In genomic region chr5:36559106-36559505, GRCm38 (mm10) we compare ENCODE assay signal across 28 mouse cellular contexts. TPM values are rescaled to one million over a fixed set of nuclear protein-coding genes. Genes with fewer than 3 reads are reported as not detected.
A peak's percentile ranks its signal among the peaks of the same experiment; 100 is the strongest.
DNase-seq lines count a peak whose midpoint lies in the region; ATAC-seq and TF ChIP-seq lines count a peak whose summit lies in the region.
"Had no signal": no experiment of that assay in that cellular context is flagged by ENCODE, and none has a peak within 500 bp of the region (broad histone marks: within the 10 kb centered on the region; RNA-seq: fewer than 3 reads in every experiment).

No protein-coding gene starts in this region.

- WGBS in kidney, embryonic 15.5 days = 79% methylated on average over 5 of the region's 5 CpGs
- WGBS in lung, postnatal 0 days = 62% methylated on average over 5 of the region's 5 CpGs
- WGBS in lung, adult 2 months = 67% methylated on average over 5 of the region's 5 CpGs
- 69% methylated on average over 5 of the region's 5 CpGs for WGBS in intestine, embryonic 16.5 days
- 57% methylated on average over 5 of the region's 5 CpGs for WGBS in stomach, postnatal 0 days

- no peak for TF ChIP-seq POLR2A in lung, adult 2 months (IDR thresholded peaks at IDR 0.05; ENCODE audit: borderline replicate concordance, extremely low read depth, low read depth, low read length)

- H3K4me3 ChIP-seq in kidney, embryonic 15.5 days (replicated peaks) = no peak overlapping the region
- no peak overlapping the region for H3K4me3 ChIP-seq in lung, postnatal 0 days (ENCODE audit: low read depth, low read length)
- H3K4me3 ChIP-seq in lung, adult 2 months (replicated peaks; ENCODE audit: extremely low read depth, low read depth, low read length) = no peak overlapping the region
- H3K4me3 ChIP-seq in intestine, embryonic 16.5 days (ENCODE audit: low read length) = no peak overlapping the region
- no peak overlapping the region for H3K4me3 ChIP-seq in stomach, postnatal 0 days (ENCODE audit: low read depth, low read length)
- H3K4me3 ChIP-seq: embryonic facial prominence, embryonic 10.5 days; embryonic facial prominence, embryonic 15.5 days; forebrain, embryonic 13.5 days; hindbrain, embryonic 10.5 days; hindbrain, embryonic 15.5 days; limb, embryonic 13.5 days; liver, embryonic 13.5 days; midbrain, embryonic 13.5 days; neural tube, embryonic 13.5 days had no signal

- no peak overlapping the region for H3K4me2 ChIP-seq in kidney, embryonic 15.5 days
- no peak overlapping the region for H3K4me2 ChIP-seq in lung, postnatal 0 days (replicated peaks; ENCODE audit: low read depth, low read length)
- no peak overlapping the region for H3K4me2 ChIP-seq in intestine, embryonic 16.5 days (ENCODE audit: low read depth, low read length)
- H3K4me2 ChIP-seq in stomach, postnatal 0 days (replicated peaks; ENCODE audit: low read depth) = no peak overlapping the region
- H3K4me2 ChIP-seq: embryonic facial prominence, embryonic 15.5 days; forebrain, embryonic 13.5 days; hindbrain, embryonic 15.5 days; limb, embryonic 13.5 days; liver, embryonic 13.5 days; midbrain, embryonic 13.5 days; neural tube, embryonic 13.5 days had no signal

- no peak for ATAC-seq in kidney, embryonic 15.5 days (replicated peaks; ENCODE audit: low FRiP score)
- ATAC-seq in lung, postnatal 0 days = peak; percentile 46; the same call in 1 of the 2 replicates
- ATAC-seq in intestine, embryonic 16.5 days = no peak
- no peak for ATAC-seq in stomach, postnatal 0 days (ENCODE audit: low FRiP score, low TSS enrichment)
- no peak for ATAC-seq in megakaryocyte progenitor cell, adult 5-6 weeks (replicated peaks; ENCODE audit: poor library complexity)
- ATAC-seq: forebrain, embryonic 13.5 days; inflammation-experienced regulatory T-cells, adult 6 months; midbrain, embryonic 13.5 days; Patski had no signal

- no peaks in the 10 kb centered on the region for H3K36me3 ChIP-seq in kidney, embryonic 15.5 days
- no peaks in the 10 kb centered on the region for H3K36me3 ChIP-seq in lung, postnatal 0 days (ENCODE audit: insufficient read depth, low read length)
- H3K36me3 ChIP-seq in intestine, embryonic 16.5 days (ENCODE audit: control insufficient read depth, insufficient read depth, low read length) = no peaks in the 10 kb centered on the region
- no peaks in the 10 kb centered on the region for H3K36me3 ChIP-seq in stomach, postnatal 0 days (ENCODE audit: control insufficient read depth, insufficient read depth, low read length)
- H3K36me3 ChIP-seq: embryonic facial prominence, embryonic 10.5 days; embryonic facial prominence, embryonic 15.5 days; hindbrain, embryonic 10.5 days; hindbrain, embryonic 15.5 days; limb, embryonic 13.5 days; liver, embryonic 13.5 days; midbrain, embryonic 13.5 days; neural tube, embryonic 13.5 days had no signal

- TF ChIP-seq EP300 in lung, postnatal 0 days (IDR thresholded peaks at IDR 0.05) = no peak
- TF ChIP-seq EP300 in stomach, postnatal 0 days (optimal IDR thresholded peaks at IDR 0.05) = no peak

- no peaks in the 10 kb centered on the region for H3K27me3 ChIP-seq in kidney, embryonic 15.5 days
- no peaks in the 10 kb centered on the region for H3K27me3 ChIP-seq in lung, postnatal 0 days (replicated peaks; ENCODE audit: insufficient read depth, low read length)
- H3K27me3 ChIP-seq in intestine, embryonic 16.5 days (replicated peaks; ENCODE audit: control insufficient read depth, insufficient read depth, low read length) = no peaks in the 10 kb centered on the region
- no peaks in the 10 kb centered on the region for H3K27me3 ChIP-seq in stomach, postnatal 0 days (ENCODE audit: control insufficient read depth, insufficient read depth, low read length)
- H3K27me3 ChIP-seq: embryonic facial prominence, embryonic 15.5 days; forebrain, embryonic 13.5 days; hindbrain, embryonic 15.5 days; limb, embryonic 13.5 days; liver, embryonic 13.5 days; midbrain, embryonic 13.5 days; neural tube, embryonic 13.5 days; Patski had no signal

- no peak for DNase-seq in kidney, adult 8-10 months
- peak; percentile 66 for DNase-seq in lung, postnatal 0 days (ENCODE audit: low spot score)
- no peak for DNase-seq in lung, adult 2 months
- no peak for DNase-seq in stomach, postnatal 0 days (ENCODE audit: low spot score)
- DNase-seq: adrenal gland, postnatal 10 days; cerebellum, adult 8-10 months; cerebellum, postnatal 25 days; gastrocnemius, postnatal 10 days; heart, postnatal 14 days; layer of hippocampus, adult 9-11 months; liver, embryonic 13.5 days; lung, postnatal 14 days; right cerebral cortex, postnatal 25 days; spleen, adult 18-20 months; thymus, postnatal 4 days had no signal

- TF ChIP-seq CTCF in lung, postnatal 0 days (IDR thresholded peaks at IDR 0.05) = no peak
- TF ChIP-seq CTCF in lung, adult 2 months (IDR thresholded peaks at IDR 0.05; ENCODE audit: insufficient read depth, low read length) = no peak
- no peak for TF ChIP-seq CTCF in stomach, postnatal 0 days (IDR thresholded peaks at IDR 0.05; ENCODE audit: low read depth)

- peak overlapping the region; percentile 94 for H3K27ac ChIP-seq in kidney, embryonic 15.5 days
- no peak overlapping the region for H3K27ac ChIP-seq in lung, postnatal 0 days (ENCODE audit: low read length)
- peak overlapping the region; percentile 95 for H3K27ac ChIP-seq in intestine, embryonic 16.5 days (ENCODE audit: low read length)
- H3K27ac ChIP-seq in stomach, postnatal 0 days (replicated peaks) = peak overlapping the region; percentile 49; the same call in 1 of the 2 replicates
- H3K27ac ChIP-seq: embryonic facial prominence, embryonic 10.5 days; embryonic facial prominence, embryonic 15.5 days; forebrain, embryonic 13.5 days; hindbrain, embryonic 10.5 days; hindbrain, embryonic 15.5 days; midbrain, embryonic 13.5 days; neural tube, embryonic 13.5 days had no signal

- H3K9me3 ChIP-seq in kidney, embryonic 15.5 days (replicated peaks) = no peaks in the 10 kb centered on the region
- H3K9me3 ChIP-seq in lung, postnatal 0 days (ENCODE audit: low read length) = no peaks in the 10 kb centered on the region
- no peaks in the 10 kb centered on the region for H3K9me3 ChIP-seq in intestine, embryonic 16.5 days (ENCODE audit: control insufficient read depth, low read length)
- no peaks in the 10 kb centered on the region for H3K9me3 ChIP-seq in stomach, postnatal 0 days (ENCODE audit: control insufficient read depth, low read length)
- H3K9me3 ChIP-seq: embryonic facial prominence, embryonic 10.5 days; embryonic facial prominence, embryonic 15.5 days; forebrain, embryonic 13.5 days; hindbrain, embryonic 10.5 days; hindbrain, embryonic 15.5 days; limb, embryonic 13.5 days; liver, embryonic 13.5 days; midbrain, embryonic 13.5 days; neural tube, embryonic 13.5 days had no signal

- H3K4me1 ChIP-seq in kidney, embryonic 15.5 days = peaks cover 50% of the 10 kb centered on the region
- peaks cover 11% of the 10 kb centered on the region for H3K4me1 ChIP-seq in lung, postnatal 0 days (ENCODE audit: insufficient read depth, low read depth, low read length)
- peaks cover 11% of the 10 kb centered on the region; the same call in 1 of the 2 replicates for H3K4me1 ChIP-seq in lung, adult 2 months (ENCODE audit: control insufficient read depth, insufficient read depth, low read length)
- H3K4me1 ChIP-seq in intestine, embryonic 16.5 days (ENCODE audit: control insufficient read depth, insufficient read depth, low read length) = peaks cover 28% of the 10 kb centered on the region
- 0 out of 2 replicates have a peak, but pooled peaks cover 4% of the 10 kb centered on the region for H3K4me1 ChIP-seq in stomach, postnatal 0 days (replicated peaks; ENCODE audit: control insufficient read depth, insufficient read depth)

- H3K9ac ChIP-seq in kidney, embryonic 15.5 days = no peak overlapping the region
- H3K9ac ChIP-seq in lung, postnatal 0 days (replicated peaks; ENCODE audit: low read depth) = no peak overlapping the region
- H3K9ac ChIP-seq in intestine, embryonic 16.5 days (ENCODE audit: low read depth, low read length) = no peak overlapping the region
- no peak overlapping the region for H3K9ac ChIP-seq in stomach, postnatal 0 days (ENCODE audit: low read length)
- H3K9ac ChIP-seq: embryonic facial prominence, embryonic 15.5 days; forebrain, embryonic 13.5 days; hindbrain, embryonic 15.5 days; limb, embryonic 13.5 days; liver, embryonic 13.5 days; midbrain, embryonic 13.5 days; neural tube, embryonic 13.5 days had no signal

RNA-seq across cellular contexts. Expression of gene Tbc1d14, which starts 34.0 kb away (rescaled TPM):
- polyA plus RNA-seq in kidney, embryonic 15.5 days (2015; fragmentation: Nextera tagmentation; extraction: Ambion mirVana) = 45.2 and 46.2 TPM in 2 replicates
- polyA plus RNA-seq in lung, postnatal 0 days (2015; fragmentation: Nextera tagmentation; extraction: Ambion mirVana) = 13.8 and 15.0 TPM in 2 replicates
- polyA plus RNA-seq in lung, adult 2 months (2012; rRNA removed) = 19.2 and 30.2 TPM in 2 replicates
- polyA plus RNA-seq in intestine, embryonic 16.5 days (2015; fragmentation: Nextera tagmentation; extraction: Ambion mirVana) = 30.7 and 34.0 TPM in 2 replicates
- 22.1 and 22.8 TPM in 2 replicates for polyA plus RNA-seq in stomach, postnatal 0 days (2015; fragmentation: Nextera tagmentation; extraction: Ambion mirVana)
- total RNA-seq in megakaryocyte progenitor cell, adult 5-6 weeks (2015) = 13.7 and 19.5 TPM in 2 replicates
- total RNA-seq in megakaryocyte progenitor cell, adult 5-6 weeks (2017) = 5.8 and 6.7 TPM in 2 replicates
